Mouse (Mus musculus): ENCODE data around the gene Esp6. TPM values are rescaled to one million over a fixed set of nuclear protein-coding genes. Genes with fewer than 3 reads are reported as not detected.

Gene Esp6
- total RNA-seq (2023), result not detected

DNA sequence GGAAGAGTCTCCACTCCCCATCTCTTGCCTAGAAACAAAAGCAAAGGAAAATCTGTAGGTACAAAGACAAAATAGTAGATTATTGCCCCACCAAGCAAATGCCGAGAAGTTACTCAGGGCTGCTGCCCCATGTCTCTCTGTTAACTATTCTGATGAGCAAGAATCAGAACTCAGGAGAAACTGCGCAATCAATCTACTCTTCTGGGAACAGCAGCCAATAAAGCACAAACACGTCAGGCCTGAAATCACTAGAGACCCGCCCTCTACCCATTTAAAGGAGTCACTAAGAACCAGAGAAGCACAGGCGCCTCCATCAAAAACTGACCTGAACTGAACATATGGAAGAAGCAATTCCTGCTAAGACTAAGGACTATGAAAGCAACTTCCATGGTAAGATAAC, at the start of gene Esp6:
Gene Esp6, plus strand, starts transcription at position 301 of the 400 bp plus-strand sequence.

GRCm38 (mm10) chr17:40519818-40520217, 41.5 kb upstream of the Esp6 start, which contains the start of gene Esp8:
Esp8 (plus strand) TSS chr17:40520022.

DNA sequence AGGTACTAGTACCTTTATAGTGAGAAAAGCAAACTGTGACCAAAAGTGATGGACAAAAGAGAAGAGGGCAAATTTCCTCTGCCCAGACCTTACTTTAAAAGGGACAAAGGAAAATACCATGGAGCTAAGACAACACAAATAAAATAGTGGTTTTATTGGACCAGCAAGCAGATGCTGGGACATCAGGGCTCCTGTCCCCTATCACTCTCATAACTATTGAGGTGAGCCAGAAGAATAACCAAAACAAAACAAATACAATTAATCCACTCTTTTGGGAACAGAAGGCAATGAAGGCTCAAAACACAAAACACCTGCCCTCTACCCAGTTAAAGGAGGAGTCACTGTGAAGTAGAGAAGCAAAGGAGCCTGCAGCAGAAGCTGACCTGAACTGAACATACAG, 37.0 kb downstream of the Esp6 start, which contains the start of gene Esp4:
Gene Esp4, plus strand, starts transcription at position 301 of the 400 bp plus-strand sequence.

Other genes with a start within 250 kb of the Esp6 start
- gene Crisp1, start 242.3 kb upstream of the Esp6 start, total RNA-seq (2023), result not detected
- gene Esp8, start 41.5 kb upstream of the Esp6 start, total RNA-seq (2023), result not detected
- not detected for gene Esp4, start 37.1 kb downstream of the Esp6 start, total RNA-seq (2023)
- gene Esp3, start 70.6 kb downstream of the Esp6 start, total RNA-seq (2023), result not detected
- not detected for gene Esp1, start 165.6 kb downstream of the Esp6 start, total RNA-seq (2023)
- not detected for gene Crisp2, start 245.5 kb downstream of the Esp6 start, total RNA-seq (2023)
- gene Rhag, start 249.6 kb downstream of the Esp6 start, total RNA-seq (2023), result 10 to 100 TPM; 13.9 to 22.8 TPM

All from neutrophil, adult 83 days (primary cell).